Mouse (Mus musculus) liver, adult 2 months (tissue): ENCODE measurements at regions not wholly inside any gene's neighbourhood (a gene's known extent, or its start where the extent isn't known, plus 50 kb on each side); places are given as distances from the start of the nearest gene placed in this dataset.

Experiments
- CTCF ChIP-seq: fragments of 200-500 bp; IDR thresholded peaks from 2 replicates; pipeline ENCODE4 v1.5.1; 2011; ENCODE audit warnings: low read depth, low read length, control low read depth
- POLR2A ChIP-seq: fragments of 200-500 bp; IDR thresholded peaks from 2 replicates; pipeline ENCODE4 v1.6.1; 2011; ENCODE audit warnings: low read length, control low read depth; ENCODE audit not compliant: insufficient read depth; ENCODE audit errors: extremely low read depth

GRCm38 (mm10) chr19:14970161-14970560 is 372.3 kb upstream of the Tle4 start:
- TF ChIP-seq CTCF (no peak), POLR2A (no peak)
